ENCODE assay signal across 8 mouse cellular contexts in genomic region chr3:105275241-105275640, GRCm38 (mm10).
DNase-seq lines count a peak whose midpoint lies in the region; ATAC-seq and TF ChIP-seq lines count a peak whose summit lies in the region.

No protein-coding gene starts in this region.

- H3K4me2 ChIP-seq in intestine, embryonic 14.5 days (ENCODE audit: low read length) = no peak overlapping the region
- H3K4me2 ChIP-seq in intestine, embryonic 15.5 days (replicated peaks) = no peak overlapping the region
- no peak overlapping the region for H3K4me2 ChIP-seq in liver, embryonic 14.5 days (ENCODE audit: low read depth)

- peak; percentile 92 for DNase-seq in intestine, embryonic 14.5 days (ENCODE audit: low spot score)
- peak; percentile 19 for DNase-seq in MEL-GATA-1-ER (ENCODE audit: extremely low read depth, low read depth)
- DNase-seq in embryo, embryonic 10 days (ENCODE audit: low spot score) = peak; percentile 90
- peak; percentile 1 to 12 (median 10) for DNase-seq in liver, embryonic 14.5 days (ENCODE audit: low read depth in 3 of 3, low spot score in 3 of 3)
- peak; percentile 28 for DNase-seq in testis, postnatal 14 days (ENCODE audit: low spot score)
- no peak for DNase-seq in layer of hippocampus, postnatal 36 days
- no peak for DNase-seq in frontal cortex, adult 2 months (ENCODE audit: extremely low spot score in 1 of 2, low spot score in 1 of 2)

- no peak overlapping the region for H3K4me3 ChIP-seq in intestine, embryonic 14.5 days (ENCODE audit: low read depth, low read length)
- no peak overlapping the region for H3K4me3 ChIP-seq in intestine, embryonic 15.5 days (replicated peaks)
- H3K4me3 ChIP-seq in liver, embryonic 14.5 days (ENCODE audit: insufficient read depth in 1 of 2, low read depth in 2 of 2, low read length in 2 of 2) = no peak overlapping the region

- H3K9ac ChIP-seq in intestine, embryonic 14.5 days (ENCODE audit: low read length) = no peak overlapping the region
- no peak overlapping the region for H3K9ac ChIP-seq in intestine, embryonic 15.5 days
- H3K9ac ChIP-seq in liver, embryonic 14.5 days (replicated peaks) = no peak overlapping the region

- WGBS in intestine, embryonic 14.5 days = 33% methylated on average over 4 of the region's 4 CpGs
- 34% methylated on average over 4 of the region's 4 CpGs for WGBS in intestine, embryonic 15.5 days
- WGBS in liver, embryonic 14.5 days (ENCODE audit: insufficient replicate concordance) = 20% methylated on average over 4 of the region's 4 CpGs

- H3K27ac ChIP-seq in intestine, embryonic 14.5 days (ENCODE audit: low read depth) = no peak overlapping the region
- no peak overlapping the region for H3K27ac ChIP-seq in intestine, embryonic 15.5 days
- H3K27ac ChIP-seq in liver, embryonic 14.5 days = no peak overlapping the region

- no peaks in the 10 kb centered on the region for H3K4me1 ChIP-seq in intestine, embryonic 14.5 days (replicated peaks; ENCODE audit: control insufficient read depth, insufficient read depth, low read length)
- H3K4me1 ChIP-seq in intestine, embryonic 15.5 days (replicated peaks) = no peaks in the 10 kb centered on the region
- H3K4me1 ChIP-seq in liver, embryonic 14.5 days (replicated peaks; ENCODE audit: control insufficient read depth in 2 of 2, insufficient read depth in 2 of 2, low read length in 1 of 2) = no peaks in the 10 kb centered on the region

- ATAC-seq in intestine, embryonic 14.5 days (replicated peaks; ENCODE audit: low FRiP score, low TSS enrichment, low read depth) = no peak
- no peak for ATAC-seq in intestine, embryonic 15.5 days
- ATAC-seq in liver, embryonic 14.5 days (ENCODE audit: insufficient read depth) = no peak

- H3K9me3 ChIP-seq in intestine, embryonic 14.5 days (ENCODE audit: control insufficient read depth, low read length) = no peaks in the 10 kb centered on the region
- H3K9me3 ChIP-seq in intestine, embryonic 15.5 days = no peaks in the 10 kb centered on the region
- no peaks in the 10 kb centered on the region for H3K9me3 ChIP-seq in liver, embryonic 14.5 days (ENCODE audit: control insufficient read depth, low read length)

- no peaks in the 10 kb centered on the region for H3K36me3 ChIP-seq in intestine, embryonic 14.5 days (ENCODE audit: control insufficient read depth, insufficient read depth, low read length)
- H3K36me3 ChIP-seq in intestine, embryonic 15.5 days = no peaks in the 10 kb centered on the region
- no peaks in the 10 kb centered on the region for H3K36me3 ChIP-seq in liver, embryonic 14.5 days (replicated peaks; ENCODE audit: control insufficient read depth, insufficient read depth, low read depth)

- no peak for TF ChIP-seq EP300 in liver, embryonic 14.5 days (IDR thresholded peaks at IDR 0.05; ENCODE audit: low read depth)

- TF ChIP-seq CTCF in liver, embryonic 14.5 days (IDR thresholded peaks at IDR 0.05; ENCODE audit: low read depth) = no peak

- H3K27me3 ChIP-seq in intestine, embryonic 14.5 days (replicated peaks; ENCODE audit: control insufficient read depth, insufficient read depth, low read length) = no peaks in the 10 kb centered on the region
- no peaks in the 10 kb centered on the region for H3K27me3 ChIP-seq in intestine, embryonic 15.5 days (replicated peaks)
- no peaks in the 10 kb centered on the region for H3K27me3 ChIP-seq in liver, embryonic 14.5 days (ENCODE audit: control insufficient read depth, insufficient read depth, low read length)

Comparison
In these comparisons a context has a peak if more than half of its experiments do, and no peak if none do; other contexts are left out.
1. DNase-seq: peak in intestine, embryonic 14.5 days (single experiment), MEL-GATA-1-ER (single experiment), embryo, embryonic 10 days (single experiment), liver, embryonic 14.5 days (3 of 3) and testis, postnatal 14 days (single experiment); none in layer of hippocampus, postnatal 36 days (0 of 2) and frontal cortex, adult 2 months (0 of 2).